Mouse (Mus musculus): ENCODE data around the gene Bcl2l11.

DNA sequence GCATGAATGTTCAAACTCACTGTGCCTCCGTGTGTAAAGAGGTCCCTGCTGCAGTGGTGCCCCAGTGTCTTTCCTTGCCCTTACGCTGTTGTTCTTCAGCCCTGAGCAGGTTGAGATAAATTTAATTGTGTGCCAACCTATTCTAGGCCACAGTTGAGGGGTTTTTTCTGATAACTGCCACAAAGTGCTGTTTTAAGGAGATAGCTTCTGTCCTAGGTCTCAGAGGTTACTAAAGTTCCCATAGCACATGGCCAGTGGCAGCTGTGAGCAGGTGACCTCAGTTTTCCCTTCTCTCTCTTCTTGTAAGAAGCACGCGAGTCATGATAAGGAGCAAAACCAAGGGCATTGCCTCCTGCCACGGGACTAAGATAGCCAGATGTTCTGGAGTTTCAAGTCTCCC lies 41.2 kb upstream of the Bcl2l11 start:
- TF ChIP-seq CTCF (IDR thresholded peaks at IDR 0.05; ENCODE audit: control insufficient read depth, insufficient read depth, low read length) = no peak
- no peak for TF ChIP-seq POLR2A (IDR thresholded peaks at IDR 0.05; ENCODE audit: borderline replicate concordance, control insufficient read depth, low read depth, low read length)

Measured in bone marrow, adult 2 months (tissue).